Mouse (Mus musculus) liver, postnatal 0 days (tissue): ENCODE results near the gene Bak1.

Source experiments
- CTCF ChIP-seq: sonication (generic); IDR thresholded peaks from 2 replicates; pipeline ENCODE4 v1.5.1; 2016; ENCODE audit warnings: antibody characterized with exemption, low read depth
- EP300 ChIP-seq: IDR thresholded peaks from 2 replicates; pipeline ENCODE4 v1.6.1; 2016; ENCODE audit warnings: antibody characterized with exemption, low read depth, mild to moderate bottlenecking

- TF ChIP-seq CTCF (no peak), EP300 (no peak)
Observed at GRCm38 (mm10) chr17:27064195-27064594, 35.4 kb upstream of the Bak1 start.
